Mouse (Mus musculus) spleen, adult 2 months (tissue): ENCODE results near the gene Naglu. TPM values are rescaled to one million over a fixed set of nuclear protein-coding genes. Genes with fewer than 3 reads are reported as not detected.
A peak's percentile ranks its signal among the peaks of the same experiment; 100 is the strongest.

Experiments
- DNase-seq, 2 experiments: peaks; one replicate each; pipeline versions ENCODE4 v3.0.0 to v3.0.0-alpha.2; 2012 to 2021; ENCODE audit warnings: low spot score in 2 of 2, low read depth in 1 of 2
- H3K27ac ChIP-seq: fragments of 200-500 bp; 2 replicates; pipeline ENCODE4 v1.5.1; 2012; ENCODE audit warnings: low read length, inconsistent platforms; ENCODE audit not compliant: insufficient read depth
- H3K27me3 ChIP-seq: fragments of 200-500 bp; 2 replicates; pipeline ENCODE4 v1.6.1; 2012; ENCODE audit warnings: mild to moderate bottlenecking, moderate library complexity, low read length, inconsistent platforms; ENCODE audit not compliant: control insufficient read depth, insufficient read depth
- H3K36me3 ChIP-seq: fragments of 200-500 bp; 2 replicates; pipeline ENCODE4 v1.6.1; 2012; ENCODE audit warnings: mild to moderate bottlenecking, low read length, inconsistent platforms; ENCODE audit not compliant: control insufficient read depth, insufficient read depth
- H3K4me1 ChIP-seq: fragments of 200-500 bp; 2 replicates; pipeline ENCODE4 v1.6.1; 2011; ENCODE audit warnings: inconsistent platforms; ENCODE audit not compliant: control insufficient read depth, insufficient read depth, insufficient read length
- H3K4me3 ChIP-seq: fragments of 200-500 bp; 2 replicates; pipeline ENCODE4 v1.5.1; 2011; ENCODE audit warnings: mild to moderate bottlenecking, inconsistent platforms; ENCODE audit not compliant: insufficient read depth, insufficient read length; ENCODE audit errors: extremely low read depth
- CTCF ChIP-seq: fragments of 200-500 bp; IDR thresholded peaks from 2 replicates; pipeline ENCODE4 v1.5.1; 2011; ENCODE audit warnings: mild to moderate bottlenecking, inconsistent platforms; ENCODE audit not compliant: insufficient read depth, insufficient read length, insufficient replicate concordance; ENCODE audit errors: extremely low read depth
- POLR2A ChIP-seq: fragments of 200-500 bp; IDR thresholded peaks from 2 replicates; pipeline ENCODE4 v1.6.1; 2011; ENCODE audit warnings: low read depth, low read length, inconsistent platforms
- WGBS: fragments of 180-500 bp; shearing (Covaris S2); methylation state at CpG from one replicate; pipeline ENCODE4 v1.1.7; 2018; 5-methylcytosine and 5-hydroxymethylcytosine counted together
- polyA plus RNA-seq: library from polyadenylated mRNA; depleted of rRNA; stranded (reverse); fragments of >200 nt; gene quantifications from 2 replicates; pipeline ENCODE4 v1.2.3, GENCODE M21; 2012

Naglu gene
- polyA plus RNA-seq, 1 experiment: 28.6 TPM

- peaks cover 17% of the 10 kb centered on the region; the same call in 1 of the 2 replicates for H3K4me1 ChIP-seq
- H3K27ac ChIP-seq: peak within 1 kb of the TSS; percentile 68
- no peaks in the 10 kb centered on the region for H3K27me3 ChIP-seq
- WGBS: 2% methylated on average over 52 of the region's 52 CpGs
- peaks cover 24% of the 10 kb centered on the region for H3K36me3 ChIP-seq
- H3K4me3 ChIP-seq: peak within 1 kb of the TSS; percentile 76
- DNase-seq: peak; percentile 83 to 92
- TF ChIP-seq CTCF (no peak), POLR2A (peak; percentile 27)
Measured at GRCm38 (mm10) chr11:101086756-101087681, 17.2 kb downstream of the Naglu start, which contains the start of gene Mlx. TSS of gene Mlx (plus strand) at chr11:101087277.

GRCm38 (mm10) chr11:101087682-101088055 lies 17.9 kb downstream of the Naglu start:
- WGBS: 8% methylated on average over 8 of the region's 8 CpGs
- Histone ChIP-seq H3K27ac (peak overlapping the region; percentile 11; the same call in 1 of the 2 replicates), H3K4me1 (peaks cover 17% of the 10 kb centered on the region; the same call in 1 of the 2 replicates)

DNA sequence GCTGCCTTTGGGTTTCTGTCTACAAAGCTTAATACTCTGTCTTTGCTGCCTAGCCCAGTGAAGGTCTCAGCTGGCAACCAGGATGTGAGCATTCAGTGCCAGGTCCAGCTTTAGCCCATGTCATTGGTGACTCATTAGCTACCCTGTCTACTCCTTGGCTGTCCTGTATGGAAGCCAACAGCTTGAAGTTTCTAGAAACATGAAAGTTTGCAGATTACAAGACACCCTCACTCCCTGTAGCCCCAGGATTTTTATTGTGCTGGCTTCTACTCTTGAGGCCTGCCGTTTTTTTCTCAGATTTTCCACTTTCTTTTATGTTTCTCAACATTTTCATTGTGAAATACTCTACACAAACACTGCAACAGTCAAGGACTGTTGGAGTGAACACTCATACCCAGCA lies 20.1 kb downstream of the Naglu start:
- no peak overlapping the region for H3K4me3 ChIP-seq
- DNase-seq: no peak
- WGBS: 94% methylated on average over 1 of the region's 1 CpGs
- no peaks in the 10 kb centered on the region for H3K27me3 ChIP-seq
- H3K36me3 ChIP-seq: peaks cover 27% of the 10 kb centered on the region
- H3K4me1 ChIP-seq: peaks cover 13% of the 10 kb centered on the region; the same call in 1 of the 2 replicates
- no peak overlapping the region for H3K27ac ChIP-seq
- TF ChIP-seq POLR2A (no peak), CTCF (no peak)

More at GRCm38 (mm10) chr11:101087682-101088055, 17.9 kb downstream of the Naglu start:
- no peak for DNase-seq
- Histone ChIP-seq H3K36me3 (peaks cover 29% of the 10 kb centered on the region), H3K4me3 (peak overlapping the region; percentile 76), H3K27me3 (no peaks in the 10 kb centered on the region)
- TF ChIP-seq CTCF (no peak), POLR2A (no peak)

DNA sequence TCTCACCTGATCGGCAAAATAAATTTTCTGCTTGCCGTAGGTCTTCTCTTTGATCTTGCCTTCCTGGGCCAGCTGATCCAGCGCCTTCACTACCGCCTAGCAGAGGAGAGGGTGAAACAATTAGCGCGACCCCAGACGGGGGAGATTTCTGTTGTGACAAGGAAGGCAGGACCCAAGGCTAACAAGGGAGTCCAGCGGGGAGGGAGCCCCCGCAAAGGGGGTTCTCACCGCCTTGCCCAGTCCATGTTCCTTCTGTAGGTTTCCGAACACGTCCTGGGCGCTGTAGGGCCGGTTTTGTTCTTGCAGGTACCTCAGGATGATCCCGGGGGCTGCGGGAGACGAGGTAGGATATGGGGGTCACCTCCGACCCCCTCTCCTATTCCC lies 25.1 kb downstream of the Naglu start:
- DNase-seq: no peak
- Histone ChIP-seq H3K27me3 (no peaks in the 10 kb centered on the region), H3K4me1 (no peaks in the 10 kb centered on the region; the same call in 1 of the 2 replicates), H3K4me3 (peak overlapping the region; percentile 96), H3K36me3 (peaks cover 42% of the 10 kb centered on the region), H3K27ac (no peak overlapping the region)
- WGBS: under 1% methylated on average over 18 of the region's 18 CpGs
- TF ChIP-seq CTCF: no peak

DNA sequence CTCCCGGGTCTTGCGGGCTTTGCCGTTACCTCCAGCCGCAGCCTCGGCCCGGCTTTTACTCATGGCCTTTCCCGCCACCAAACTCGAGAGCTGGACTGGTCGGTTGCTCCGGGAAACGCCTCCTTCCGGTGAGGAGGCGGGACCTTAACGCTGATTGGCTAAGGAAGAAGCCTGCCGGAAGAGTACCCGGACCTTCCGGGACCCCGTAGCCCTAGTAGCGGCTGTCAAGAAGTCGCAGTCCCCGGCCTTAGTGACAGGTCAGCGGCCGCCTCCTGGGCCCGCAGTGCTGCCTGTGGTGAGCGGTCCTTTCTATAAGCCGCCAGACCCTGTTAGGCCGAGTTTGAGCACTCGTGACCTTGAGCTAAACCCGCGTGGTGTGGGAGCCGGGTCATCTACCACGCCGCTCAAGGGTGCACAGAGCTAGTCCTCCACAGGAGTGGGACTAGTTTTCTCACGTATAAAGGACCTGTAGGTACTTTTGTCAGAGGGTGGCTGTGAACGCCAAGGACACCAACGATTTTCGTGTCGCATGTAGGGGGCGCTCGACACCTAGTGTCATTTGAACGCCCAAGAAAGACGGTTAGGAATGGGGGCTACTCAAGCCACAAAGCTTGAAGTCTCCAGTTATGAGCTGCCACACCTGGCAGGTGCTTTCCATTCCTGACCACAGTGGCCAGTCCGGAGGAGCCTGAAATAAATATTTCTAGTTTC lies 25.7 kb downstream of the Naglu start, which contains the start of gene Psmc3ip:
Gene Psmc3ip, minus strand, starts transcription at position 123 of the 711 bp plus-strand sequence.
- H3K27ac ChIP-seq: peak within 1 kb of the TSS; percentile 85
- no peaks in the 10 kb centered on the region; the same call in 1 of the 2 replicates for H3K4me1 ChIP-seq
- H3K36me3 ChIP-seq: peaks cover 43% of the 10 kb centered on the region
- TF ChIP-seq POLR2A (no peak; the same call in 1 of the 2 replicates), CTCF (peak; percentile 74; the same call in 1 of the 2 replicates)
- no peaks in the 10 kb centered on the region for H3K27me3 ChIP-seq
- H3K4me3 ChIP-seq: peak within 1 kb of the TSS; percentile 96
- peak; percentile 88 to 95 for DNase-seq
- WGBS: under 1% methylated on average over 43 of the region's 43 CpGs

GRCm38 (mm10) chr11:101098231-101098630 lies 28.4 kb downstream of the Naglu start:
- H3K36me3 ChIP-seq: peaks cover 47% of the 10 kb centered on the region
- no peak for DNase-seq
- no peak overlapping the region for H3K27ac ChIP-seq
- H3K4me1 ChIP-seq: no peaks in the 10 kb centered on the region; the same call in 1 of the 2 replicates
- no peak overlapping the region for H3K4me3 ChIP-seq
- TF ChIP-seq POLR2A (no peak), CTCF (no peak)
- 95% methylated on average over 8 of the region's 8 CpGs for WGBS
- H3K27me3 ChIP-seq: no peaks in the 10 kb centered on the region
